Mouse (Mus musculus): Measurements from ENCODE around the gene Ddah1.

Ddah1 gene

DNA sequence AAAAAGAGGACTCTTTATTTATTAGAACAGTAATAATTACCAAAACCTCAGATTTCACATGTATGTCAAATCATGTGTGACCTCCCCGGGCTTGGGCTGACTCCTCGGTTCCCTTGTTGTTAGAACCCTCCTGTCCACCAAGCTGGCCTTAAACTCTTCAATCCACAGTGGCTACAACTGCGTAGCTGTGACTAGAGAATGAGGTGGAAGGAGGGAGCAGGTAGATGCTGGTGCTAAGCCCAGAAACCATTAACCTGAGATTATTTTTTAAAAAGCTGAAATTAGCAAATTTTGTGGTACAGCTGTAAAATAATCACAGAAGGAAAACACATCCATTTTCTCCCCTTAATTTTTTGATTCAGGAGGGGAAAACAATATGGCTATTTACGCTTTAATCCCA lies 10.0 kb downstream of the Ddah1 start:
- no peak for DNase-seq

DNA sequence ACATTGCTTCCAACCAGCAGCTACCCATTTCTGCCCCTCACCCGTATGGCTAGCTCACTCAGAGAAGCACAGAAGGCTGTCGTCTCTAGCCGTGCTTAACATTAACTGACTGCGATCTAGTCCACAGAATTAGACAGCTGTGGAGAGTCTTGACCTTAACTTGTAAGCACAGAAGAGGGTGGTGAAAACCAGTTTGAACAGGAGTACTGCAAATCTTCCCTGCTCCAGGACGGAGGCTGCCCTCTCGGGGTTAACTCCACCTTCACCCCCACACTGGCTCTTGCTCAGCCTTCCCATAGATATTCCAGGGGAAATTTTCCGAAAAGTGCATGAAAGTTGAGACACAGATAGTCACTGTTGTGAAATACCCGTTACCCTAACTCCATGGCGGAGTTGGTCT lies 14.9 kb downstream of the Ddah1 start:
- no peak for DNase-seq

DNA sequence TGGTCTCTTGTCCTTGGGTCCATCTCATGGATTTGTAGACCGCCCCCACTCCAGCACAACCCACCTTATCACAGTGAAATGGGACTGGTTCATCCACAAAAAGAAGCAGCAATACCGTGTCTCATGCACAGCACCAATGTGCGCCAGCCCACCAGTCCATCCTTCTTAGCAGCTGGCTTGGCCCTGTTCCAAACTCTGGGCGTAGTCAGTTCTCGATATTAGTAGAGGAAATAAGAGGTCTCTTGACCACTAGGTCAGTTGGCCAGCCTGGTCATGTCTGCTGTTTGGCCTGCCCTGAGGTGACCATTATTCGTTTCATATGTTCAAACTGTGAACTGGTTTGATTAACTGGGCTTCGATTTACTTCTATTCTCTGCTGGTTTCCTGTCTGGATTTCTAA lies 15.9 kb downstream of the Ddah1 start:
- DNase-seq: no peak

DNA sequence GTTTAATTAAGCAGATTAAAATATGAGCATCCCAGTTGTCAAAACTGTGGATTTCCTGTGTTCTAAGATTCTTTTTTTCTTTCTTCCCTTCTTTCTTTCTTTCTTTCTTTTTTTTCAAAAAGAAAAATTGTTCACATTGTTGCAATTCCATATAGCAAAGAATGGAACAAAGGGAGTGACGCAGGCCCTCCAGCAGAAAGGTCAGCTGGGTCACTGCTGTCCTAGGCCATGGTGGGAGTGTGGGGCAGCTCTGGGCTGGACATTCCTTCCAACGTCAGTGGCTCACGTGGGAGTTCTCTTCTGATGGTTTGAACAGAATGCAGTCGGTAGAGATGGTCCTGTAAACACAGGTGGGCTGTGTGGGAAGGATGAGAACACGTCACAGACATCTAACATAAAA lies 16.8 kb downstream of the Ddah1 start:
- DNase-seq: no peak

DNA sequence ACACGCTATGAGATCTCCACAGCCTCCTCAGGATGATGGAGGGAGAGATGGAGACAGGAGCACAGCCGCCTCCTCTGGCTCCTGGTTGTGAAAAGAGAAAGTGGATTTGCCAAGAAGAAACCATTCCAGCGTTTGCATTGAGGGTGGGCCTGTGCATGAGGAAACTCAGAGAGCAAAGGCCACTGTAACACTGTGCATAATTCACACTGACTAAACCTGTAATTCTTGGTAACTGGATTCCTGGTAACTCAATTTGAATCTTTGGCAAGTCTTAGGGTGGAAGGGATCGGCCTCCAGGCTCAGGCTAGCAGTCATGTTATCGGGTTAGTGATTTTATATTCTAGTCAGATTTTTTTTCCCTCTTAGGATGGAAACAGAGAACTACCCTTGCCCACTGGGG lies 17.4 kb downstream of the Ddah1 start:
- DNase-seq: no peak

DNA sequence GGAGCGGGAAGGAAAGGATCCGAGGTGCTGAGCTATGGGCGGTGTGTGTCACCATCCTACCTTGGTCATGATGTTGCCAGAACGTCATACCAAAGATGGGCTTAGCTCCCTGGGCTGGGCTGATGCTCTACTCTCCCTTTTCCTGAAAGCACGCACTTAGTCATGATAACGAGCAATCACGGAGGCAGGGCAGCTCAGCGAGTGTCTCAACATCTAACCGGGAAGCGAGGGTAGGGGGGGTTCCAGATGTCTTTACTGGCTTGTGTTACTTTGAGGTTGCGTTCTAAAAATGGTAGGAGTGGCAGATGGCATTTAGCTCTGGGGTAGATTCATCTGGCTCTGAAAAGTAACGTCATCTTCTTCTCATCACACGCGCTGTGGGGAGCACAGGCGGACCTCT lies 18.5 kb downstream of the Ddah1 start:
- DNase-seq: no peak

DNA sequence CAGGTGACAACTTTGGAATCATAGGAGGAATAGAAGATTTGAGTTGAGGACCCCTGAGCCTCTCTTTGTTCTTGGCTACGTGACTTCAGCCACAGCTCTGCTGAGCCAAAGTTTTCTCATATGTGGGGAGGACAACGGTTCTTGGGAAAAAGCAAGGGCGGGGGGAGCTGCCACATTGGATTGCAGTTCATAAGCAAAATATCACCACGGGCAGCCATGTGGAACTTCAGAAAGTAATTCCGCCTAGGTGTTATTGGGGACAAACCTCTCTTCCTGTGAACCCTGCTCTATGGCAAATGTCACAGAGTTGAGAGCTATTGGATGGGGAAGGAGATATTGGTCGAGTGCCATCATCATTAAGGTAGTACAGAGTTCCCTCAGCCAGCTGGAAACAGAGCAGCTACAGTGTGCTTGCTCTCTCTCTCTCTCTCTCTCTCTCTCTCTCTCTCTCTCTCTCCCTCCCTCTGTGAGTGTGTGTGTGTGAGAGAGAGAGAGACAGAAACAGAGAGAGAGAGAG lies 20.0 kb downstream of the Ddah1 start:
- DNase-seq: no peak

DNA sequence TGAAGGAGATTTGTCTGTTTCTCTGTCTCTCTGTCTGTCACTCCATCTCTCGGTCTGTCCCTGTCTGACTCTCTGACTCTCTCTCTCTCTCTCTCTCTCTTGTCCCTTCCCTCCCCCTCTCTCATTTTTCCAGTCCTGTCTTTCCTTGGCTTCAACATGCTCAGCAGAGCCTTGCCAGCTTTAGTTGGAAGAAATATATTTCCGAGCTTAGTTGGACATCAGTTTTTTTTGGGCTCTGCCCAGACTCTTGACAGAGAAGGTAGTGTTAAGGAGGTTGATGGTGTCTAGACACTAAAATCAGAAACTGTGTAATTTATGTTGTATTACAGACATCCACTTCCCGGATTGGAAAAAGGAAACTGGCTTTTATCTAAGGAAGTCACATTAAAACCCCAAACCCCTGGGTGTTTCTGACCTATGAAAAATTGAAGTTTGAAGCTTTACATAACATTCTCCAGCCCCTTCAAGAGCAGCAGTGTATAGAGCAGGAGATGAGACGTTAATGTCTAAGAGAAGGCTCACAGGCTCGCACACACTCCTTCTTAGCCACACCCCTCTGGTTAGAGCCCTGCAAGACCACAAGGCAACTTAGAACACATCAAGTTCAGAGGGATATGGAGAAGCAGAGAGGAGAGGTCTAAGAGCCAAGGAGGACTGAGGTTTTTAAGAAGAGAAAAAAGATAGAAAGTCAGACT lies 21.0 kb downstream of the Ddah1 start:
- DNase-seq: no peak

DNA sequence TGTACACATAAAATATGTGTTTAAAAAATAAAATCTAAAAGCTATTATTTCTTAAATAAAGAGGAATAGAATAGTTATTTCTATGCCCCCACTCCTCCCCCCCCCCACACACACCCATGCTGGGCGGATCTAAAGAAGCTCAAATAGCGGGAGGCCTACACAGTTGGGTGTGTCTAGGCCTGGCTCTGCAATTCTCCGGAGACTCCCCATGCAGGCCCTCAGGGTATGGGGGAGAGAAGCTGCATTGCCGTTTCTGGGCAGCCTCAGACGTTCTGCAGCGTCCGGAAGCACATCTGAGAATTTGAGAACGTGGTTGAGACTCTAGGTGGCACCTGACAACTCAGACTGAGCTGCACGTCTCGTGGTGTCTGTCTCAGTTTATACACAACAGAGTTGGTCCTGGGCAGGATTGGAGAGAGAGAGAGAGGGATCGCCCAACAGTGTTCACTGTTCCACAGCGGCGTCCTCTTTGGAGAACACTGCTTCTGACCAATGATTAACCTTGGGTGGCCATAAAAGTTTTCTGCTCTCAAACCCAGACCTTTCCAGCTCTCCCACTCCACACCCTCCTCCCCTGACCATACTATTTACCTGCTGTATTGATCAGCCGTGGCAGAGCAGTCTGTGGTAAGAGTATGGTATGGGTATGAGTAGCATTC lies 22.4 kb downstream of the Ddah1 start:
- no peak for DNase-seq

DNA sequence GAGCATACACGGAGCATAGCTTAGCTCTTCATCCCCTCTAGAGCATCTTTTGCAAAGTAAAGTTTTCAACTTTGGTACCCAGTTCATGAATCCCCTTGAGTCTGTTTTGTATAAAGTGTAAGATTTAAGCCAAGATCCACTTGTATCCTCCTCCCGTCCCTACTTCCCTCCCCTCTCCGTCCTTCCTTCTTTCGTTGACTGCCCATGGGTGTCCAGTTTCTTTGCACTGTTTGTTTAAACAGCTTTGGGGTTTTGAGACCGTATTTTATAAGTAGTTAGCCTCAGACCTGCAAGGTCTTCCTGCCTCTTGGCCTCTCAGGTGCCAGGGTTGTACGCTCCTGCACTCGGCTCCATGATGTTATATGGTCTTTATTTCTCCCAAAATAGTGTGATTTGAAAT lies 26.8 kb downstream of the Ddah1 start:
- no peak for DNase-seq

DNA sequence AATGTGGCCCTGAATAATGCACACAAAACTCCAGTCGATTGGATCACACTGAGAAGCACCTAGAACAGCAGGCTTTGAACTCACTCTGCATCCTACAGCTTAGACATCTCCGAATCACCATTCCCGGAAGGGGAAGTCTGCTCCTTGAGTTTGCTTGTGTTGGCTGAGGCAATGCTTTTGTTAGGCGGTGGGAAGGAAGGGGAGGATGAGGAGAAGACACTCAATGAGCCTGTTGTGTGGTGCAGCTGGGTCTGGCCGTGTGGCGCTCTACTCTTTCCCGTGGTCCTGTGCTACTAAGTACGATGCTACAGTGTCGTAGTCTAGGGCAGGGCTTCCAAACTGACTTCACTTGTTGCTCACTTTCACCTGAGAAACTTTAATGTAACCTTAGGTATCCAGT lies 28.8 kb downstream of the Ddah1 start:
- DNase-seq: no peak

DNA sequence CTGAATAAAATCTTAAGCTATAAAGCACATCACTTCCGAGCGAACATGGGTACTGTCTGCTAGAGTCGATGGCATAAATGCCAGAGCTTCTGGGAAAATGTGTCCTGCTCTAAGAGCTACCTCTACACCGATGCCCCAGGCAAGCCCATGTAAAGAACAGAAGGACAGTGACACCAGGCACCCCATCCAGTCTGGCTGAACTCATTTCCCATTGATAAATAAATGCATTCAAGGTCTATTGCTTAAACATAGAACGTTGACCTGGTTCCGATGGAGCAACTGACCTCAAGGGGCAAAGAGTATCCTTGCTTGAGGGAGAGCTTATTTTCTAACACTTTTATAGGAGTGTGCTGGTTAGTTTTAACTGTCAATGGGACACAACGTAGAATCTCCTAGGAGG lies 30.6 kb downstream of the Ddah1 start:
- DNase-seq: no peak

DNA sequence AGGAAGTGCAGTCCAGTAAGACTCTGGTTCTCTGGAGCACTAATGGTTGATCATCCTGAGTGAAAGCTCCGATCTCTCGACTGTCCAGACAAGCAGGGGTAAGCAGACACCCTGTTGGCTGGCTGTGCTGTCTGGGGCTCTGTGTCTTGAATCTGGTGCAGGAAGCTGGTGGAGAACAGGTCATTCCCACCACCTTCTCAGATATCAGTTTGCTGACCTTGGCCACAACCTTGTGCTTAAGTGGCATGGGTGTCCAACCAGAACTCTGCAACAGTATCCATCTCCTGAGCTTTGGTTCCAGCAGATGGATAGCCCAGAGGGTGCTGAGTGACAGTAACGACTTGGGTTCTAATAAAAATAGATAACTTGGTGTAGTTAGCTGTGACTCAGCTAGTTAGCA lies 31.8 kb downstream of the Ddah1 start:
- DNase-seq: no peak

DNA sequence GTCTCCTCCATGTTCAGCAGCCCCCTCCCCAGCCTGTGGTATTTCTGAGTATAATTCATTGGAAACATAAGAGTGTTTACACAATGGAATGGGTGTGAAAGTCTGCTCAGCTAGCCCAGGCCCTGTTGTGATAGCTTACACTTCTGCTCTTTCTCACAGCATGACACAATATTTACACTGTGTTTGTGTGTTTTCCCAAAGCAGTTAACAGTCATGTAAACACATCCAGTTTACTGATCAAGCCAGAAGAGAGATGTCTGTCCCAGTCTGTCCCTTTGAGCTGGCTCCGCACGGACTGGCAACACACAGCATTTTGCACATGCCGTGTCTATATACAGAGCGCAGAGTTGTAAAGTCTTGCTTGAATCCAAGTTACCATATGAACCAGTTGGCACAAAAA lies 32.2 kb downstream of the Ddah1 start:
- no peak for DNase-seq

DNA sequence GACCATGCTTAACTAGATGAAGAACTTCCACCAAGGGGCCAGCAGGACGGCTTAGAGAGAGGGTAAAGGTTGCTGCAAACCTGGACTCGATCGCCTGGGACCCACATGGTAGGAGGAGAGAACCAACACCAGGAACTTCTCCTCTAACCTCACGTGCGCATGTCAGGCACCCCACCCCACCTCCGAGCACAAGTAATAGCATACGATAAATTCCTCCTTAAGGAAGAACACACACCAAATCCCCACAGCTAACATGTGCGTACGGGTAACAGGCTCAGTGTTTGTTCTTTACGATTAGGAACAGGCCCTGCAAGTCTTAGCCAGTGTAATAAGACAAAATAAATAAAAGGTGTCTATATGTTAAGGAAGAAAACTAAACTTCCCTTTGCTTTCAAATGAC lies 35.9 kb downstream of the Ddah1 start:
- DNase-seq: no peak

DNA sequence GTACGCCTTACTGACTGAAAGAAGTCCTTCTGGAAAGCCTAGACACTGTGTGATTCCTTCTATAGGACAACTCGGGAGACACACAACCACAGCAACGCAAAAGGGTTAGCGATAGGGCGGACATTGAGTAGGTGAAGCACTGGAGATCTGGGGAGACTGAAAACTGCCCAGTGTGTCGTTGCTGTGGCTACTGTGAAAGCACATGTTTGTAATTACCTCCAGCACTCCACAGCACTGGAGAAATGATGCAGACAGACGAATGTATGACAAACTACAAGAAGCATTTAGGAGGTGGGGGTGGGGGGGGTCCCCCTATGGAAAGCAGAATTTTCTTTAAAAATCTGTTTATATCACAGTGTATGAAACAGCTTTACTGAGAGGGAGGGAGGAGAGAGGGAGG lies 37.4 kb downstream of the Ddah1 start:
- no peak for DNase-seq

DNA sequence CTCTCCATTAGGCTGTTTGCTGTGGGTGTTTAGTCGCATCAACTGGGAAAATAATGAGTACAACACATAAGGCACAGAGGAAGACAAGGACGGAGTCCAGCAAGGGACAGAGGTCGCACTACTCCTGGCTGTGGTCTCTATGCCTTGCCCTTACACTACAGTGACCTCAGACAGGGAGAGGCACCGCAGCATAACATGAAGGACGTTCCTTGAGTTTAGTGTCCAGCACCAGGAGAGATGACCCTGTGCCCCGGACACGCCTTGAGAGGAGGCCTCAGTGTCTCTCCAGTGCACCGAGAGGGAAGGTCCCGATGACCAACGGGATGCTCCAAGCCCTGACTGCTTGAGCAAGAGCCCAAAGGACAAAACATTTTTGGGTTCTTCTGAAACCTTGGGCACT lies 39.6 kb downstream of the Ddah1 start:
- DNase-seq: no peak

DNA sequence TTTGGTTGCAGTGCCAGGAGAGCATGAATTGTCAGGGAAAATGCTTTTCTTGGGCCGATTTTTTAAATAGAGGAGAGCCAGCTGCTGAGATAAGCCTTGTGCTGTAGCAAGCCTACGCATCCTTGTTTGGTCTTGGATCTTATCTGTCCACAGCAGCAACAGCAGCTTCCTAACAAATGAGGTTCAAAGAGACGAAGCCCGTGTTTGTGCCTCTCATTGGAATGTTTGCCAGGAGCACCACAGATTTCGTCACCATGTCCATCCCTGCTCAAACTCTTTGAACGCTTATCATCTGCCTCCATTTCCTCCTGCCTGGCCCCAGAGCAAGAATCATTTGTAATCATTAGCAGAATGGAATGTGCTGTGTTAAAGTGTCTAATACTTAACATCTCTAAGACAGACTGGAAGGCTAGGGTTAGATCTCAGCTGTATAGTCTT lies 40.3 kb downstream of the Ddah1 start:
- DNase-seq: no peak

DNA sequence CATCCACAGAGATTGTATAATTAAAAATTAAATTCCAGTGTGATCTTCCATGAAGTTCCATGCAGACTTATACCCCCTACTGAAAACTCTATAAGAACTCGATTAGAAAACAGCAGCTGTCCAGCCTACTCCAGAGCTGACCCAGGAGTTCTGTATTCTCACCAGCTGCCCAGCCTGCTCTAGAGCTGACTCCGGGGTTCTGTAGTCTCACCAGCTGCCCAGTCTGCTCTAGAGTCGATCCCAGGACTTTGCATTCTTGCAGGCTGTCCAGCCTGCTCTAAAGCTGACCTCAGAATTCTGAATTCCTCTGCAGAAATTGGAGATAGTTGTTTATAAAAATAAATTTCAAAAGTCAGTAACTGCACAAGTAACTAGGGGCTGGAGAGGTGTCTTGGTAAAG lies 40.9 kb downstream of the Ddah1 start:
- no peak for DNase-seq

DNA sequence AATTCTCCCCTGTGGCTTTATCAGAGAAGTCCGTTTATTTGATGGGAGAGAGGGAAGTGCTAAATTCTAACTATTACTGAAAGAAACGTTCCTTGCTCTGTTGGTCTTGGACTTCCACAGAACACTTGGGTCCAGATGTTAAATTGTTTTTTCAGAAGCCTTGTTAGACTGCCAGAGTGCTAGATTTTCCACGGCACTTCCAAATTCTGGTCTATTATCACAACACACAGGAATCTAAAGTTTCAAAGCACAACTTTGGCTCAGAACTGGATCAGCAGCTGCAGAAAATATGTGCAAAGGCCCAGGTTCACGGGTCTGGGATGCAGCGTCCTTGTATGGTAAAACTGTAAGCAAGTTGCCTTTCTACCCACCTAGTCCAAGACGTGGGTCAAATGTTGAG lies 43.6 kb downstream of the Ddah1 start:
- no peak for DNase-seq

DNA sequence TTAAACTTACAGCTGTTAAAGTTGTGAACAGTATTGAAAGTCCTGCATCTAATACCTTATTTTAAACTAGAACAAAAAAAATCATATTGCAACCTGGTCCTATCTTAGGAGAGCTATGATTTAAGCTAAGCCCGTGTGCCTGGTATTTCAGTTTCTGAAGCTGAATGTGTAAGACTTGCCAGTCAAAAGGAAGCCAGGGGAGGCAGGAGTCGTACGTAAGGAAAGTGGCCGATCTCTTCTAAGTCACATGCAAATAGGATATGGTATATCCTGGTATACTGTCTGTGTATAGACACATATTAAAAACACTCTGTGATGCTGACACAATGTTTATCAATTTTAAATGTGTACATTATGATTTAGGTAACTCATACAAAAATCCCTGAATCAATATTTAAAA lies 47.4 kb downstream of the Ddah1 start:
- DNase-seq: no peak

DNA sequence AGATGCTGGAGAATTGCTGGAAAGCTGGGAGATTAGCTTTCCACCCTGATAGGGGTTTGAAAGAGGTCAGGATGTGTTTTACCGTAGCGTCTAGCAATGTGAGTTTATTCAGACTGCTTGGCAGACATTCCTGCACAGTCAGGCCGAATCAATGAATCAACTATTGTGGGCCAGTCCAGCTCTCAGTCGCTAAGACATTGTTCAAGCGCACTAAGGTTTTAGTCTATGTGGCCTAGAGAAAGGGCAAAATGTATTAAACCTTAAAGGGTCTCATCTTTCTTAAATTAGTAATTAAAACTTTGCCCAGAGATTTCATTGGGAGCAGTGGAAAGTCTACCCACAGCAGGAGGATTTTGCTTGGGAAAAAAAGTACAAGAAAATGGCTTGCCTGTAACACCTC lies 48.0 kb downstream of the Ddah1 start:
- peak; percentile 5 for DNase-seq

DNA sequence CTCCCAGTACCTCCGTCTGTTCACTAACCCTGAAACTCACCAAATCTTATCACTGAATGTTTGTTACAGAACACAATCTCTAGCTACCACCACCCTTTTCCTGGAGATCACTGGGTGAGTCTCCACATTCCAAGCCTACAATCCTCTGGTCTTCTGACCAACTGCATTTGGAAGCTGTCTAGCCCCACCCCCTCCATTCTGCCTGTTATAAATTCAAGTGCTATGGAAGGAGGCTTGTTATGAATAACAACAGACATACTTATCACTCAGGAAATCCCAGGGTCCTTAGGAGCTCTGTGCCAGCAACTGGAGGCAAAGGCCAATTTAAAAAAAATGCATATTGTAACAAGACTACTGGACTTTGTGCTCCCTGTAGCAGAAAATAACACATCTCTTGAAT lies 58.3 kb downstream of the Ddah1 start:
- no peak for DNase-seq

DNA sequence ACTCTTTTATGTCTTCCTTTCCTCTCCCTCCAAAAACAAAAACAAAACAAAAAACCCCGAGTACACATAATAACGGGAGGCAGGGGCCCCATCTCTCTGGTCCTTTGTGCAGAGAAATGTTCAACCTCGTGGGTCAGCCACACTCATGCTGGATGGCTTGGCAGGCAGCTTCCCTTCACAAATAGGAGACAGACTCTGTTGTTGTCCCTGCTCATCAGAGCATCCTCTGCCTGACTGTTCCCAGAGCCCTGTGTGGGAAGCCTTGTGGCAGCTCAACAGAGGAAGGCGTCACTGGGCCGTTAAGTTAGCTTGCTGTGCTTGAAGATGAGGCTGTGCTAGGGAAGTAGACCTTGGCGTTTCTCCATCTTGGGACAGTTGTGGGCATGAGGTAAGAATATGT lies 58.8 kb downstream of the Ddah1 start:
- peak; percentile 10 for DNase-seq

DNA sequence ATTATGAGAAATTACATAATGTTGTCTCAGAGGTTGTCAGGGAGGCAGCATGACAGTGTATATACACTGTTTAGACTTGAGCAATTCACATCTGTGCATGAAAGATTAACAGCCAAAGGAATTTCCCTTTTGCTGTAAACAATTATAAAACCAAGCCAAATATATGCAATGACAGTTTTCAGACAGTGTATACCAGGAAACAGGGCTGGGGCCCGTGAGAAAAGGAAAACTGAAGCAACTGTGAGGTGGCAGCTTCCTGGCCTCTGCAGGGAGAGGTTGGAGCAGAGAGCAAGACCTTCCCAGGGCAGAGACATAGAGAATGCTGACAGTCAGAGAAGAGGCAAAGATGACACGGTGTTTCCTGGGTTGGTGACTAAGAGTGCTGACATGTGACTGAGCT lies 62.0 kb downstream of the Ddah1 start:
- DNase-seq: no peak

Measured in cerebellum, adult 9-10 months (tissue).